Mouse (Mus musculus) liver, postnatal 0 days (tissue): ENCODE results near the gene Zfp207.

ENCODE experiments used
- CTCF ChIP-seq: sonication (generic); IDR thresholded peaks from 2 replicates; pipeline ENCODE4 v1.5.1; 2016; ENCODE audit warnings: antibody characterized with exemption, low read depth
- EP300 ChIP-seq: IDR thresholded peaks from 2 replicates; pipeline ENCODE4 v1.6.1; 2016; ENCODE audit warnings: antibody characterized with exemption, low read depth, mild to moderate bottlenecking

DNA sequence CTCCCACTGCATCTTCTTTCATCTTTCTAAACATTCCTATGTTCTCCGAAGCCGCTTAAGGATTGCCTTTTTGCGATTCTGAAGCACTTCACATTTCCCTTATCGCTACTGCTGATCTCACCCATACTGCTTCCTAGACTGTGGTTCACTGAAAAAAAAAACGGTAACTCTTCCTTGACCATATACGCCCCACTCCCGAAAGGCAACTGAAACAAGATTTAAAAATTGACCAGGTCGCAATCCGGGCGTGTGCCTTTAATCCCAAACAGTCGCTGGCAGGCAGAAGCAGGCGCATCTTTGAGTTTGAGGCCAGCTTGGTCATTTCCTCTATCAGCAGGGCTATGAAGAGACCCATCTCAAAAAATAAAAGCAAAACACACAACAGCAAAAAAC is 457 bp upstream of the Zfp207 start:
- TF ChIP-seq CTCF (no peak), EP300 (peak; percentile 6; the same call in 1 of the 2 replicates)
